Mouse (Mus musculus): ENCODE results near the gene Itgb6. TPM values are rescaled to one million over a fixed set of nuclear protein-coding genes. Genes with fewer than 3 reads are reported as not detected.

The Itgb6 gene
- total and polyA plus RNA-seq, 2 experiments from 2014 or later, result 0.43 TPM; not detected in 1

- no peak for ATAC-seq
- no peaks in the 10 kb centered on the region for H3K9me3 ChIP-seq (ENCODE audit: low read length)
- no peak for TF ChIP-seq CTCF (IDR thresholded peaks at IDR 0.05; ENCODE audit: low read depth)
- no peaks in the 10 kb centered on the region for H3K4me1 ChIP-seq (ENCODE audit: insufficient read depth)
- 93% methylated on average over 6 of the region's 6 CpGs for WGBS
- H3K36me3 ChIP-seq (ENCODE audit: insufficient read depth), result no peaks in the 10 kb centered on the region
- H3K27me3 ChIP-seq (ENCODE audit: insufficient read depth, low read length), result no peaks in the 10 kb centered on the region
- no peak overlapping the region for H3K4me2 ChIP-seq (ENCODE audit: low read depth)
- H3K4me3 ChIP-seq (ENCODE audit: low read depth, low read length), result no peak overlapping the region
- no peak overlapping the region for H3K27ac ChIP-seq (ENCODE audit: low read depth, low read length)
- DNase-seq, result no peak
- no peak overlapping the region for H3K9ac ChIP-seq
Observed at GRCm38 (mm10) chr2:60696559-60696958, 25.9 kb downstream of the Itgb6 start.

GRCm38 (mm10) chr2:60695706-60696105, 26.7 kb downstream of the Itgb6 start:
- no peak overlapping the region for H3K27ac ChIP-seq (ENCODE audit: low read depth, low read length)
- ATAC-seq (no peak), DNase-seq (no peak)
- no peak overlapping the region for H3K4me3 ChIP-seq (ENCODE audit: low read depth, low read length)
- WGBS, result 74% methylated on average over 8 of the region's 8 CpGs
- H3K27me3 ChIP-seq (ENCODE audit: insufficient read depth, low read length), result no peaks in the 10 kb centered on the region
- no peaks in the 10 kb centered on the region for H3K9me3 ChIP-seq (ENCODE audit: low read length)
- H3K9ac ChIP-seq, result no peak overlapping the region
- no peaks in the 10 kb centered on the region for H3K4me1 ChIP-seq (ENCODE audit: insufficient read depth)
- no peak overlapping the region for H3K4me2 ChIP-seq (ENCODE audit: low read depth)
- H3K36me3 ChIP-seq (ENCODE audit: insufficient read depth), result no peaks in the 10 kb centered on the region
- TF ChIP-seq CTCF (IDR thresholded peaks at IDR 0.05; ENCODE audit: low read depth), result no peak

DNA sequence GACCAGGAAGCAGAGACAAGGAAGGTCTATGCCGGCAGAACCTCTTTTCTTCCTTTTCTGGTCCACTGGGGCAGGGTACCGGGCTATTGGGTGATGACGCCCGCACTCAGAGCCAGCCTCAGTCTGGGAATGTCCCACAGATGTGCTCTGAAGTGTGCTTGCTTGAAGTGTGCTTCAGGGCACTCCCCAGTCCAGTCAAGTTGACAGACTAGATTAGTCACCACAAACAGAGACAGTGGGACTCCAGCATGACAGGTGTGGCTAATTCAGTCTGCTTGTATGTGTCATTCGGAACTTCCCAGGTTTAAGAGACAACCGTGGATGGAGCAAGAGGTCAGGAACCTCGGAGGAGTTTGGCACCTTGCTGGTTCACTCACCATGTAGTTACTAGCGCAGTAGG, 27.9 kb downstream of the Itgb6 start:
- Histone ChIP-seq H3K27ac (ENCODE audit: low read depth, low read length) (no peak overlapping the region), H3K36me3 (ENCODE audit: insufficient read depth) (no peaks in the 10 kb centered on the region), H3K9me3 (ENCODE audit: low read length) (no peaks in the 10 kb centered on the region), H3K4me3 (ENCODE audit: low read depth, low read length) (no peak overlapping the region), H3K9ac (no peak overlapping the region), H3K4me2 (ENCODE audit: low read depth) (no peak overlapping the region), H3K4me1 (ENCODE audit: insufficient read depth) (no peaks in the 10 kb centered on the region), H3K27me3 (ENCODE audit: insufficient read depth, low read length) (no peaks in the 10 kb centered on the region)
- no peak for ATAC-seq
- 89% methylated on average over 8 of the region's 8 CpGs for WGBS
- DNase-seq, result no peak
- TF ChIP-seq CTCF (IDR thresholded peaks at IDR 0.05; ENCODE audit: low read depth), result no peak

- H3K9me3 ChIP-seq (ENCODE audit: low read length), result no peaks in the 10 kb centered on the region
- ATAC-seq (no peak), DNase-seq (no peak)
- WGBS, result 88% methylated on average over 5 of the region's 5 CpGs
- H3K27ac ChIP-seq (ENCODE audit: low read depth, low read length), result no peak overlapping the region
- H3K4me3 ChIP-seq (ENCODE audit: low read depth, low read length), result no peak overlapping the region
- H3K4me2 ChIP-seq (ENCODE audit: low read depth), result no peak overlapping the region
- no peak overlapping the region for H3K9ac ChIP-seq
- H3K36me3 ChIP-seq (ENCODE audit: insufficient read depth), result no peaks in the 10 kb centered on the region
- TF ChIP-seq CTCF (IDR thresholded peaks at IDR 0.05; ENCODE audit: low read depth), result no peak
- no peaks in the 10 kb centered on the region for H3K27me3 ChIP-seq (ENCODE audit: insufficient read depth, low read length)
- H3K4me1 ChIP-seq (ENCODE audit: insufficient read depth), result no peaks in the 10 kb centered on the region
Observed at GRCm38 (mm10) chr2:60692239-60692638, 30.2 kb downstream of the Itgb6 start.

- H3K9ac ChIP-seq, result no peak overlapping the region
- H3K9me3 ChIP-seq (ENCODE audit: low read length), result no peaks in the 10 kb centered on the region
- ATAC-seq (no peak), DNase-seq (no peak)
- no peak overlapping the region for H3K27ac ChIP-seq (ENCODE audit: low read depth, low read length)
- H3K27me3 ChIP-seq (ENCODE audit: insufficient read depth, low read length), result no peaks in the 10 kb centered on the region
- no peak overlapping the region for H3K4me3 ChIP-seq (ENCODE audit: low read depth, low read length)
- H3K4me2 ChIP-seq (ENCODE audit: low read depth), result no peak overlapping the region
- H3K36me3 ChIP-seq (ENCODE audit: insufficient read depth), result no peaks in the 10 kb centered on the region
- 70% methylated on average over 1 of the region's 1 CpGs for WGBS
- no peak for TF ChIP-seq CTCF (IDR thresholded peaks at IDR 0.05; ENCODE audit: low read depth)
- H3K4me1 ChIP-seq (ENCODE audit: insufficient read depth), result no peaks in the 10 kb centered on the region
Observed at GRCm38 (mm10) chr2:60690212-60690611, 32.2 kb downstream of the Itgb6 start.

- no peaks in the 10 kb centered on the region for H3K9me3 ChIP-seq (ENCODE audit: low read length)
- H3K4me3 ChIP-seq (ENCODE audit: low read depth, low read length), result no peak overlapping the region
- H3K4me2 ChIP-seq (ENCODE audit: low read depth), result no peak overlapping the region
- TF ChIP-seq CTCF (IDR thresholded peaks at IDR 0.05; ENCODE audit: low read depth), result no peak
- no peak overlapping the region for H3K9ac ChIP-seq
- 64% methylated on average over 14 of the region's 14 CpGs for WGBS
- no peaks in the 10 kb centered on the region for H3K27me3 ChIP-seq (ENCODE audit: insufficient read depth, low read length)
- ATAC-seq (peak; percentile 20; the same call in 1 of the 2 replicates), DNase-seq (no peak)
- H3K4me1 ChIP-seq (ENCODE audit: insufficient read depth), result no peaks in the 10 kb centered on the region
- no peak overlapping the region for H3K27ac ChIP-seq (ENCODE audit: low read depth, low read length)
- H3K36me3 ChIP-seq (ENCODE audit: insufficient read depth), result no peaks in the 10 kb centered on the region
Observed at GRCm38 (mm10) chr2:60688944-60689615, 33.4 kb downstream of the Itgb6 start.

DNA sequence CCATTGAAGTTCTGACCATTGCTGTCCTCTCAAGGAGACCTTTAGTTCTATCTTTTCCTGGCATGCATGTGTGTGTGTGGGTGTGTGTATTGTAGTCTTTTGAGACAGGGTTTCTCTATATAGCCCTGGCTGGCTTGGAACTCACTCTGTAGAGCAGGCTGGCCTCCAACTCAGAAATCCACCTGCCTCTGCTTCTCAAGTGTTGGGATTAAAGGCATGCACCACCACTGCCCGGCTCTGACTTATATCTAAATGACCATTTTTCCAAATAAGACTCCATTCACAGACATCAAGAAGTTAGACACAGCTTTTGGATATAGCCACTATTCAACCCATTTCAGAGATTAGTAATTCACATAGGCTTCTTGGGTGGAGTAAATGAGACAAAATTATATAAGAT, 34.3 kb downstream of the Itgb6 start:
- no peaks in the 10 kb centered on the region for H3K9me3 ChIP-seq (ENCODE audit: low read length)
- no peaks in the 10 kb centered on the region for H3K4me1 ChIP-seq (ENCODE audit: insufficient read depth)
- H3K4me3 ChIP-seq (ENCODE audit: low read depth, low read length), result no peak overlapping the region
- DNase-seq (no peak), ATAC-seq (no peak)
- no peaks in the 10 kb centered on the region for H3K36me3 ChIP-seq (ENCODE audit: insufficient read depth)
- no peak for TF ChIP-seq CTCF (IDR thresholded peaks at IDR 0.05; ENCODE audit: low read depth)
- no peaks in the 10 kb centered on the region for H3K27me3 ChIP-seq (ENCODE audit: insufficient read depth, low read length)
- H3K27ac ChIP-seq (ENCODE audit: low read depth, low read length), result no peak overlapping the region
- H3K4me2 ChIP-seq (ENCODE audit: low read depth), result no peak overlapping the region
- 93% methylated on average over 1 of the region's 1 CpGs for WGBS
- no peak overlapping the region for H3K9ac ChIP-seq
